Mouse (Mus musculus): ENCODE data around the gene 4930519P11Rik.

4930519P11Rik gene

GRCm38 (mm10) chr2:154565562-154565961 lies 47.7 kb downstream of the 4930519P11Rik start:
- no peaks in the 10 kb centered on the region for H3K36me3 ChIP-seq (ENCODE audit: control insufficient read depth, insufficient read depth, low read length, poor library complexity, severe bottlenecking)
- H3K27me3 ChIP-seq (ENCODE audit: control insufficient read depth, insufficient read depth, low read length, poor library complexity, severe bottlenecking), result no peaks in the 10 kb centered on the region
- DNase-seq (ENCODE audit: low read depth, low spot score), result no peak

DNA sequence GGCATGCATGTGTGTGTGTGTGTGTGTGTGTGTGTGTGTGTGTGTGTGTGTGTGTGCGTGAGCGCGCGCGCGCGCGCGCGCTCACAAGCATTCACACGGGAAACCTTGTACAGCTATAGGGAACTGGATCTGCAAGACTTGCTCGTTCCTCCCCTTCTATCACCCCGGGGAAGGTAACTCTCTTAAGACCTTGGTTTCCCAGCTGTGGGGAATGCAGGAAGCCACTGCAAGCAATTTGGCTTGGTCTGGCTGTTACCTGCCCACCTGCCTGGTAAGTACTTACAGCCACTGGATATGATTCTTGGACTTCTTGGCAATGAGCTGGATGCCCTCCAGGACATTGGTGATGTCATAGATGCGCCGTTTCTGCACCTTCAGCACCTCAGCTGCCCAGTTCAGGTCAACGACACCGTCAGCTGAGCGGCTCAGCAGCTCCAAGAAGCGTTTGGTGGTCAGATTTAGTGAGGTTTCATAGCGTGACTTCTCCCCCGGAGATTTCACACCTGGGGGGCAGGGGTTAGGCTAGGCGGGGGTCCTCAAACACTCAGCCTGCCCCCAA lies 49.5 kb downstream of the 4930519P11Rik start:
- no peak for DNase-seq (ENCODE audit: low read depth, low spot score)
- Histone ChIP-seq H3K27me3 (ENCODE audit: control insufficient read depth, insufficient read depth, low read length, poor library complexity, severe bottlenecking) (no peaks in the 10 kb centered on the region), H3K36me3 (ENCODE audit: control insufficient read depth, insufficient read depth, low read length, poor library complexity, severe bottlenecking) (no peaks in the 10 kb centered on the region)
